Mouse (Mus musculus) cerebral cortex, adult 2 months (tissue): ENCODE measurements around the gene Dgkg.

Experiments
- WGBS: fragments of 180-500 bp; shearing (Covaris S2); methylation state at CpG from one replicate; pipeline ENCODE4 v1.1.7; 2018; 5-methylcytosine and 5-hydroxymethylcytosine counted together

Dgkg gene

GRCm38 (mm10) chr16:22497976-22498375, 159.0 kb downstream of the Dgkg start:
- WGBS = 55% methylated on average over 3 of the region's 3 CpGs

GRCm38 (mm10) chr16:22495259-22495658, 161.8 kb downstream of the Dgkg start:
- WGBS = 80% methylated on average over 5 of the region's 5 CpGs

- 51% methylated on average over 5 of the region's 5 CpGs for WGBS
Measured at GRCm38 (mm10) chr16:22494815-22495214, 162.2 kb downstream of the Dgkg start.

- 64% methylated on average over 4 of the region's 4 CpGs for WGBS
Measured at GRCm38 (mm10) chr16:22493396-22493795, 163.6 kb downstream of the Dgkg start.

GRCm38 (mm10) chr16:22491446-22492166, 165.4 kb downstream of the Dgkg start:
- 48% methylated on average over 9 of the region's 9 CpGs for WGBS

- 47% methylated on average over 1 of the region's 1 CpGs for WGBS
Measured at GRCm38 (mm10) chr16:22483900-22484299, 173.1 kb downstream of the Dgkg start.

GRCm38 (mm10) chr16:22479322-22479721, 177.7 kb downstream of the Dgkg start:
- 90% methylated on average over 8 of the region's 8 CpGs for WGBS

- WGBS = 80% methylated on average over 2 of the region's 2 CpGs
Measured at GRCm38 (mm10) chr16:22471728-22472127, 185.3 kb downstream of the Dgkg start.

GRCm38 (mm10) chr16:22469385-22469784, 187.6 kb downstream of the Dgkg start:
- 85% methylated on average over 11 of the region's 11 CpGs for WGBS

GRCm38 (mm10) chr16:22467111-22467510, 189.9 kb downstream of the Dgkg start:
- 99% methylated on average over 2 of the region's 2 CpGs for WGBS

- 64% methylated on average over 11 of the region's 11 CpGs for WGBS
Measured at GRCm38 (mm10) chr16:22466381-22466780, 190.6 kb downstream of the Dgkg start.

GRCm38 (mm10) chr16:22462220-22462619, 194.8 kb downstream of the Dgkg start:
- WGBS = 50% methylated on average over 3 of the region's 3 CpGs

- 67% methylated on average over 6 of the region's 6 CpGs for WGBS
Measured at GRCm38 (mm10) chr16:22461728-22462127, 195.3 kb downstream of the Dgkg start.

- WGBS = 36% methylated on average over 1 of the region's 1 CpGs
Measured at GRCm38 (mm10) chr16:22460960-22461359, 196.1 kb downstream of the Dgkg start.

GRCm38 (mm10) chr16:22452082-22452481, 204.9 kb downstream of the Dgkg start:
- WGBS = 91% methylated on average over 9 of the region's 9 CpGs

GRCm38 (mm10) chr16:22448093-22448492, 208.9 kb downstream of the Dgkg start:
- 78% methylated on average over 6 of the region's 6 CpGs for WGBS

GRCm38 (mm10) chr16:22444786-22445185, 212.2 kb downstream of the Dgkg start:
- WGBS = 55% methylated on average over 6 of the region's 6 CpGs

- 83% methylated on average over 7 of the region's 7 CpGs for WGBS
Measured at GRCm38 (mm10) chr16:22442202-22442601, 214.8 kb downstream of the Dgkg start.

GRCm38 (mm10) chr16:22441317-22441716, 215.7 kb downstream of the Dgkg start:
- 95% methylated on average over 4 of the region's 4 CpGs for WGBS

GRCm38 (mm10) chr16:22440269-22440668, 216.8 kb downstream of the Dgkg start:
- WGBS = under 1% methylated on average over 18 of the region's 18 CpGs

- under 1% methylated on average over 63 of the region's 63 CpGs for WGBS
Measured at GRCm38 (mm10) chr16:22439499-22440177, 217.4 kb downstream of the Dgkg start, which contains the start of gene Etv5. TSS of gene Etv5 (minus strand) at chr16:22439719.

GRCm38 (mm10) chr16:22438441-22439373, 218.3 kb downstream of the Dgkg start:
- 1% methylated on average over 59 of the region's 59 CpGs for WGBS
